Mouse (Mus musculus) bone marrow, adult 2 months (tissue): ENCODE data around the gene Mlst8.
A peak's percentile ranks its signal among the peaks of the same experiment; 100 is the strongest.

Experiments
- CTCF ChIP-seq: fragments of 200-500 bp; IDR thresholded peaks from 2 replicates; pipeline ENCODE4 v1.5.1; 2011; ENCODE audit warnings: low read length, control low read depth; ENCODE audit not compliant: control insufficient read depth, insufficient read depth
- POLR2A ChIP-seq: fragments of 200-500 bp; IDR thresholded peaks from 2 replicates; pipeline ENCODE4 v1.6.1; 2011; ENCODE audit warnings: low read depth, mild to moderate bottlenecking, control low read depth, low read length, borderline replicate concordance; ENCODE audit not compliant: control insufficient read depth

DNA sequence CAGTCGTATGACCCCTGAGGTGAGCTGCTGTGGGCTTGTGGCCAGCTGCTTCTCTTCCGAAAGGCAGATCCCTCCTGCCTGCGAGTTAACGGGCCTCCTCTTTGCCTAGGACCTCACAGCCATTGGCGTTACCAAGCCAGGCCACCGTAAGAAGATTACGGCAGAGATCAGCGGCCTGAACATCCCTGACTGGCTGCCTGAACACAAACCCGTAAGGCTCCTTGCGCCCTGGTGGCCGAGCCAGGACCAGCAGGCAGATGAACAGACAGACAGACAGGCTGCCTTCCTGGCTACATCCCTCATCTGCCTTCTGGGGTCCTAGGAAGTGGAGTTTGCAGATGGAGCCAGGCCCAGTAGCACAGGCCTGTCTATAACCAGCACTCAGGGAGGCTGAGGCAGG lies 23.3 kb upstream of the Mlst8 start:
- TF ChIP-seq CTCF = peak; percentile 30; the same call in 1 of the 2 replicates
- no peak for TF ChIP-seq POLR2A
